Mouse (Mus musculus) frontal cortex, postnatal 14 days (tissue): ENCODE measurements around the gene Papolb.

Experiments
- DNase-seq, 2 experiments: peaks; one replicate each; pipeline ENCODE4 v3.0.0; 2022; ENCODE audit warnings: low spot score in 2 of 2

Gene Papolb

GRCm38 (mm10) chr5:142529915-142530314 is at the start of gene Papolb:
Gene Papolb, minus strand, starts transcription at chr5:142530076.
- no peak for DNase-seq

DNA sequence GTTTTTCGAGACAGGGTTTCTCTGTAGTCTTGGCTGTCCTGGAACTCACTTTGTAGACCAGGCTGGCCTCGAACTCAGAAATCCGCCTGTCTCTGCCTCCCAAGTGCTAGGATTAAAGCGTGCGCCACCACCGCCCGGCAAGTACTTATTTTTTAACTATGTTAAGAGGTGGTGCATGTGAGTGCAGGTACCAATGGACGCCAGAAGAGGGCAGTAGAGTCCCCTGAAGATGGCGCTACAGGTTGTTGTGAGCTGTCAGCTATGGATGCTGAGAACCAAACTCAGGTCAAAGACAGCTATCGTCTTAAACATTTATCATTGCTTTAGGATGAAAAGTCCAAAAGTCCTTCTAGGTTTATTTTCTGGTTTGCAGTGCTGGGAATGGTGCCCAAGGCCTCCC is 48.3 kb upstream of the Papolb start:
- DNase-seq = no peak

- DNase-seq = no peak
Measured at GRCm38 (mm10) chr5:142576832-142577231, 47.0 kb upstream of the Papolb start.

- no peak for DNase-seq
Measured at GRCm38 (mm10) chr5:142574323-142575057, 44.6 kb upstream of the Papolb start.

GRCm38 (mm10) chr5:142564606-142565005 is 34.7 kb upstream of the Papolb start:
- DNase-seq = no peak

- no peak for DNase-seq
Measured at GRCm38 (mm10) chr5:142560261-142560660, 30.4 kb upstream of the Papolb start.

GRCm38 (mm10) chr5:142557397-142558067 is 27.7 kb upstream of the Papolb start:
- DNase-seq = peak; percentile 77 to 85

GRCm38 (mm10) chr5:142556721-142557120 is 26.8 kb upstream of the Papolb start:
- DNase-seq = no peak

- DNase-seq = no peak
Measured at GRCm38 (mm10) chr5:142555866-142556265, 26.0 kb upstream of the Papolb start.

- peak; percentile 98 for DNase-seq
Measured at GRCm38 (mm10) chr5:142550706-142551652, 21.1 kb upstream of the Papolb start, which contains the start of gene Radil. Gene Radil, minus strand, starts transcription at chr5:142551098.

DNA sequence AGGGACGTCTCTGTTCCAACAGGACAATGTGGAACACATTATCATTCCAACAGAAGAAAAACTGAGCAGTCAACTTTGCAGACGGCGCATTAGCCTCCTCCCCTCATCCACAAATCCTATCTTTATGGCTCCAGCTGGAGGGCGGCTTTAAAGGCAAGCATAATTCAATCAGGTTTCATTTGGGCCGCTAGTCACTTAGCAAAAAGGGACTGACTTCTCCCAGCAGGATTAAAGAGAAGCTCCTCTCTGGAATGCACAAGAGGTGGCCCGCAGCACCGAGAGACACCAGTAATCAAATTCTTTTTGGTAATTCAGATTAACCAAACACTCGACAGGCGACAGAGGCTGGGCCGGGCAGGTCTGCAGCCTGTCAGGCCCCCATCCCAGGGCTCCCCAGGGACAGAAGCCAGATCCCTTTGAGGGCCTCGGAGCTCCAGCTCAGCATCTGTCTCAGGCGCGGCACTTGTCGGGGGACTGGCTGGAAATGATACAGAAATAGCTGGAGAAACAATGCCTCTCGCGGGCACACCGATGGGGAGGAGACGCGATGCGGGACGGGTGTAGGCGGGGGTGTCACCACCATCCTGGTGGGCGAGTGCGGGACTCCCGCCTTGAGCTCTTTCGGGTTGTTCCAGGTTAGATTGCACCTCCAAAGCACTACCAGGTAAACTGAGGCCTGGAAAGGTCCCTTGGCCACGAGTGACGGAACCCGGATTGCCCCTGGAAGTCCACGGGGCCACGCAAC is 20.3 kb upstream of the Papolb start:
- DNase-seq = peak; percentile 49 to 61

GRCm38 (mm10) chr5:142549441-142549840 is 19.6 kb upstream of the Papolb start:
- no peak for DNase-seq

DNA sequence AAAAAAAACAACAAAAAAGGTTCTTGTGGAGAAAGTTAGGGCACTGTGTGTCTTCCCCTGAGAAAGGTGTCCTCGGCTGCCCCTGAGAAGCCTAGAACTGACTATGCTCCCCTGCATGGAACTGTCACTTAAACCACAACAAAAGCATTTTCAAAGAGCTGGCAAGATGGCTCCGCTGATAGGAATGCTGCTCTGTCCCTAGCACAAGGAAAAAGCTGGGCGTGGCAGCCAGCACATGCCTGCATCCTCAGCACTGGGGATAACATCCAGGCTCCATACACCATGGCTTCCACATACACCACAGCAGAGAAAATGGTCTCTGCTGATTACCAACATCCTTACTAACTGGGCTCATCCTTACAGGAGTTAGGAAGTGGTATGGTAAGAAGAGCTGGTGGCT is 17.2 kb upstream of the Papolb start:
- DNase-seq = no peak

DNA sequence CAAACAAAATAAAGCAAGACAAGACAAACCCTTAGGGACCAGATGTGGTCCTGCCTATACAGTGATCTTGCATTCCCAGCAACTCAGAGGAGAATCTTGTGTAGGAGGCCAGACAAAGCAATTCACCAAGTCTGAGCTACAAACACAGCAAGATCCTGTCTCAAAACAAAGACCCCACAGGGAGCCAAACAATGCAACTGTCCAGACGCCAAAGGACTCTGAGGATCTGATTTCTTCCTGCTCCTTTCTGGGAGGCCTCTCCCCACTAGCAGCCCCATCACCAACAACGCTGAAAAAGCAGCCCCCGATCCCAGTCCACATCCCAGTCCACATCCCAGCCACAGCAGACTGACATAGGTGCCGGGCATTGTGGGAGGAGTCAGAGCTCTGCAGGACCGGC is 16.5 kb upstream of the Papolb start:
- DNase-seq = no peak

GRCm38 (mm10) chr5:142545014-142545795 is 15.3 kb upstream of the Papolb start:
- no peak for DNase-seq

- no peak for DNase-seq
Measured at GRCm38 (mm10) chr5:142537286-142537685, 7.4 kb upstream of the Papolb start.

DNA sequence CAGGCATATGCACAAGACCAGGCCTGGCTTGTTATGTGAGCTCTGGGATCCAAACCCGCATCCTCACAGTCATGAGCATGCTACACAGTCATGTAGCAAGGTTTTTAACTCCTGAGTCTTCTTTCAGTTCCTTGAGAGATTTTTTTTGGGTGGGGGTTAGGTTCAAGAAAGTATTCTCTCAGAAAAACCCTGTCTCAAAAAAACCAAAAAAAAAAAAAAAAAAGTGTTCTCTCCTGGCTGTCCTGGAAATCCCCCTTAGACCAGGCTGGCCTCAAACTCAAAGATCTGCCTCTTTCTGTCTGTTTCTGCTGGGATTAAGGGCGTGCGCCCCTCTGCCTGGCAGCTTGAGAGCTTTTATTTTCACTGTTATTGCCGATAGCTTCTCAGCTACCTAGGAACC is 5.5 kb upstream of the Papolb start:
- no peak for DNase-seq

GRCm38 (mm10) chr5:142524711-142525464 is 5.0 kb downstream of the Papolb start:
- no peak for DNase-seq

DNA sequence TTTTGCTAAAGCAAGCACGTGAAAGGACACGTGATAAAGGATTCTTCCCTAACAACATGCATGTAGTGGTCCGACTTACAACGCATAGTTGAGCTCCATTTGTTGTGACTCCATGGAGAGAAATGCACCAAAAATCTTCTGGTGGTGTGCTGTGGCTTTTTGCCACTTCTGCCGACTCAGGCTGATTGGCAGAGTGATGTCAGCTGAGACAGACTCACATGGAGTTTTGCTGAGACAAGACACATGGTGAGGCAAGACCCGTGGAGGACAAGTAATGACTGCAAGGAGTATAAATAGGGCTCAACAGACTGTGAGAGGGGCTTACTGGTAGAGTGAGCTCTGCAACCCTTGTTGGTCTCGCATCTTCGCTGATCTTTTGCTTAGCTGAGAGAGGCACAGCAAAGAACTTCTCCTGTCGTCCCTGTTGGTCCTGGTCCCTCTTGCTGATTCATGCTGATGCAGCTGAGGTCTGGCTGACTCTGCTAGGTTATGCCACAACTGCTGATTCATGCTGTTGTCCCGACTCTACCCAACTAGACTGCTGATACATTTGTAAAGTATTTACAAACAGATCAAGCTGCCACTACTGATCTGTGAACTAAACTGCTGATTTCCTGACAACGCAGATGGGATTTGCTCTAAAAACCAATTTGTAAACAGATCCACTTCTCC is 8.5 kb downstream of the Papolb start:
- no peak for DNase-seq
